In the genomic region with DNA sequence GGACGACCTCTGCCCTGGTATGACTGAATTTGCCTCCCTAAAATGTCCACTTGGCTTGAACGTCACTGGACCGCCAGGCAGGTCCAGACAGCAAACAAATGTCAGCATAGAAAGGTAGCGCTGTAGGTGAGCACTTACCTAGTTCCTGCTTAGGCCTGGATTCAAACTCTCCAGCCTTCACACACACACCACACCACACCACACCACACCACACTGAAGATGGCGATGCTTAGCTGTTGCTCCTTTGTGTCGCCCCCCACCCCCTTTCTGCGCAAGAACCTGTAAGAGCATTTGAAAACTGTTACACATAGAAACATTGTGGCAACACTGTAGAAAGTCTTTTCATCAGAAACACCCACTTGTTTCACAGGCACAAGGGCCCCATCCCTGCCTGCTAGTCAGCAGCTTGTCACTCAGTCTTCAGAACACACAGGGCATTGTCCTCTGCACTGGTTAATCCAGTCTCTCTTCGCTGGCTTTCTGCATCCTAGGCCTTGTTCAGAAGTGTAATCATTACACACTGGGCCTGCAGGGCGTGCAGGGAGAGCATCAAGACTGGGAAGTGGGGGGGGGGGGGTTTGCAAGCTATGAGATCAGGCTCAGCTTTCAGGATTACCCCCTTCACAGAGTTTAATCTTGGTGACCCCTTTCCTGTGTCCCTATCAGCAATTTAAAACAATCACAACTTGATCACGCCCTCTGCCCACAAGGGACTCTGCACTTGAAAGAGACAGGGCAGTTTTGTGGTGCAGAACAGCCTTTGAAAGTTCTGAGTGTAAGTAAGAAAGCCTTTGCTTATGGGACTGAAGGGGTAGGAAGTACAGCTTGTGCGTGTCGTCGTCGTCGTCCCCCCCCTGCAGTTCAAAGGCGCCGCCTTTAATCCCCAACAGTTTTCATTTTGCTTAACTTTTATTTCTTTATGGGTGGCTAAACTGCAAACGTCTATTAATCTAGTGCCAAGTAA, we compare ENCODE assay signal across 8 mouse cellular contexts.
DNase-seq lines count a peak whose midpoint lies in the region; ATAC-seq and TF ChIP-seq lines count a peak whose summit lies in the region.
"Had no signal": no experiment of that assay in that cellular context is flagged by ENCODE, and none has a peak within 500 bp of the region (broad histone marks: within the 10 kb centered on the region; RNA-seq: fewer than 3 reads in every experiment).

No protein-coding gene starts in this region.

- peak; percentile 47 for ATAC-seq in Patski
- peak; percentile 90 for ATAC-seq in intestine, embryonic 14.5 days (replicated peaks; ENCODE audit: low FRiP score, low TSS enrichment, low read depth)
- ATAC-seq in midbrain, embryonic 14.5 days (ENCODE audit: low FRiP score, low TSS enrichment) = peak; percentile 77
- ATAC-seq in liver, embryonic 11.5 days (replicated peaks; ENCODE audit: low FRiP score) = no peak
- ATAC-seq in monocyte, adult 5-6 weeks (replicated peaks; ENCODE audit: insufficient number of reproducible peaks, low FRiP score, low TSS enrichment, poor library complexity, severe bottlenecking) = no peak

- WGBS in embryonic facial prominence, embryonic 10.5 days = 25% methylated on average over 18 of the region's 18 CpGs
- WGBS in intestine, embryonic 14.5 days = 42% methylated on average over 17 of the region's 18 CpGs
- 17% methylated on average over 18 of the region's 18 CpGs for WGBS in midbrain, embryonic 14.5 days
- 46% methylated on average over 18 of the region's 18 CpGs for WGBS in liver, embryonic 11.5 days

- peak overlapping the region; percentile 79 for H3K27ac ChIP-seq in embryonic facial prominence, embryonic 10.5 days (replicated peaks)
- peak overlapping the region; percentile 76 for H3K27ac ChIP-seq in intestine, embryonic 14.5 days (ENCODE audit: low read depth)
- H3K27ac ChIP-seq in midbrain, embryonic 14.5 days (replicated peaks; ENCODE audit: low read depth, low read length) = 0 out of 2 replicates have a peak overlapping the region, but pooled peaks have one; percentile 2
- H3K27ac ChIP-seq in liver, embryonic 11.5 days (ENCODE audit: low read depth, low read length) = no peak overlapping the region

- peaks cover 32% of the 10 kb centered on the region for H3K4me1 ChIP-seq in embryonic facial prominence, embryonic 10.5 days
- H3K4me1 ChIP-seq in intestine, embryonic 14.5 days (replicated peaks; ENCODE audit: control insufficient read depth, insufficient read depth, low read length) = peaks cover 4% of the 10 kb centered on the region; the same call in 1 of the 2 replicates
- H3K4me1 ChIP-seq in midbrain, embryonic 14.5 days (ENCODE audit: control insufficient read depth, insufficient read depth, low read length) = no peaks in the 10 kb centered on the region
- H3K4me1 ChIP-seq in liver, embryonic 11.5 days (replicated peaks; ENCODE audit: control insufficient read depth, insufficient read depth, low read length) = 0 out of 2 replicates have a peak, but pooled peaks cover 3% of the 10 kb centered on the region
- H3K4me1 ChIP-seq: megakaryocyte, embryonic 14.5 days had no signal

- H3K27me3 ChIP-seq in Patski = no peaks in the 10 kb centered on the region
- no peaks in the 10 kb centered on the region for H3K27me3 ChIP-seq in embryonic facial prominence, embryonic 10.5 days (replicated peaks; ENCODE audit: low read depth, poor library complexity, severe bottlenecking)
- H3K27me3 ChIP-seq in intestine, embryonic 14.5 days (replicated peaks; ENCODE audit: control insufficient read depth, insufficient read depth, low read length) = no peaks in the 10 kb centered on the region
- H3K27me3 ChIP-seq in midbrain, embryonic 14.5 days (ENCODE audit: control insufficient read depth, insufficient read depth, low read length) = no peaks in the 10 kb centered on the region
- H3K27me3 ChIP-seq in liver, embryonic 11.5 days (replicated peaks; ENCODE audit: control insufficient read depth, insufficient read depth, low read length) = no peaks in the 10 kb centered on the region

- no peak overlapping the region for H3K4me3 ChIP-seq in embryonic facial prominence, embryonic 10.5 days
- H3K4me3 ChIP-seq in intestine, embryonic 14.5 days (ENCODE audit: low read depth, low read length) = no peak overlapping the region
- no peak overlapping the region for H3K4me3 ChIP-seq in midbrain, embryonic 14.5 days (replicated peaks; ENCODE audit: low read depth, low read length)
- no peak overlapping the region for H3K4me3 ChIP-seq in liver, embryonic 11.5 days (ENCODE audit: low read depth, low read length)
- H3K4me3 ChIP-seq: megakaryocyte, embryonic 14.5 days had no signal

- H3K9me3 ChIP-seq in embryonic facial prominence, embryonic 10.5 days = no peaks in the 10 kb centered on the region
- H3K9me3 ChIP-seq in intestine, embryonic 14.5 days (ENCODE audit: control insufficient read depth, low read length) = no peaks in the 10 kb centered on the region
- H3K9me3 ChIP-seq in midbrain, embryonic 14.5 days (ENCODE audit: control insufficient read depth, low read length) = no peaks in the 10 kb centered on the region
- no peaks in the 10 kb centered on the region for H3K9me3 ChIP-seq in liver, embryonic 11.5 days (ENCODE audit: control insufficient read depth, low read length)
- H3K9me3 ChIP-seq: megakaryocyte, embryonic 14.5 days had no signal

- DNase-seq in Patski (ENCODE audit: low read depth, low spot score) = no peak
- peak; percentile 57 for DNase-seq in embryonic facial prominence, embryonic 10.5 days (ENCODE audit: low spot score)
- DNase-seq in intestine, embryonic 14.5 days (ENCODE audit: low spot score) = peak; percentile 63
- DNase-seq in midbrain, embryonic 14.5 days = peak; percentile 53
- DNase-seq in liver, embryonic 11.5 days (ENCODE audit: low spot score) = no peak
- no peak for DNase-seq in right cerebral cortex, adult 2 months (ENCODE audit: low spot score in 2 of 2)

- H3K4me2 ChIP-seq in intestine, embryonic 14.5 days (ENCODE audit: low read length) = no peak overlapping the region
- H3K4me2 ChIP-seq in midbrain, embryonic 14.5 days (ENCODE audit: low read length) = no peak overlapping the region
- no peak overlapping the region for H3K4me2 ChIP-seq in liver, embryonic 11.5 days

- no peak overlapping the region for H3K9ac ChIP-seq in intestine, embryonic 14.5 days (ENCODE audit: low read length)
- no peak overlapping the region for H3K9ac ChIP-seq in midbrain, embryonic 14.5 days (replicated peaks; ENCODE audit: low read length)
- H3K9ac ChIP-seq in liver, embryonic 11.5 days (ENCODE audit: low read depth, low read length) = no peak overlapping the region

- H3K36me3 ChIP-seq in embryonic facial prominence, embryonic 10.5 days (replicated peaks) = no peaks in the 10 kb centered on the region
- H3K36me3 ChIP-seq in intestine, embryonic 14.5 days (ENCODE audit: control insufficient read depth, insufficient read depth, low read length) = no peaks in the 10 kb centered on the region
- H3K36me3 ChIP-seq in midbrain, embryonic 14.5 days (ENCODE audit: control insufficient read depth, insufficient read depth, low read length) = no peaks in the 10 kb centered on the region
- no peaks in the 10 kb centered on the region for H3K36me3 ChIP-seq in liver, embryonic 11.5 days (ENCODE audit: control insufficient read depth, insufficient read depth, low read length)

- CTCF ChIA-PET in Patski (lab: Charles Lee) = interaction anchor here (0.9 to 1.3 kb wide), 4 partner anchors 10 to 183 kb away, joined by 3 to 5 read pairs (median 4); no protein-coding TSS in a partner anchor

- POLR2A ChIA-PET in Patski (lab: Charles Lee) = interaction anchor here (0.6 kb wide), 1 partner anchor 11 kb away, joined by 4 read pairs; no protein-coding TSS in a partner anchor

- in situ Hi-C loops in Patski (cut with MboI; ENCODE audit: low pct_unique_long_range_greater_than_20kb) = no loop called here

- TF ChIP-seq CTCF in Patski (IDR thresholded peaks at IDR 0.05) = no peak

Comparison
In these comparisons a context has a peak if more than half of its experiments do, and no peak if none do; other contexts are left out.
1. ATAC-seq: peak in Patski (single experiment), intestine, embryonic 14.5 days (single experiment) and midbrain, embryonic 14.5 days (single experiment); none in liver, embryonic 11.5 days (single experiment) and monocyte, adult 5-6 weeks (single experiment).
2. DNase-seq: peak in embryonic facial prominence, embryonic 10.5 days (single experiment), intestine, embryonic 14.5 days (single experiment) and midbrain, embryonic 14.5 days (single experiment); none in Patski (single experiment), liver, embryonic 11.5 days (single experiment) and right cerebral cortex, adult 2 months (0 of 2).